Mouse (Mus musculus) kidney, postnatal 0 days (tissue): ENCODE data around the gene Crk. TPM values are rescaled to one million over a fixed set of nuclear protein-coding genes. Genes with fewer than 3 reads are reported as not detected.
A peak's percentile ranks its signal among the peaks of the same experiment; 100 is the strongest.

Source experiments
- ATAC-seq: fragments of 200-750 bp; cut with Nextera tagmentation; replicated peaks from 2 replicates; pipeline ENCODE4 v1.8.0; 2017; ENCODE audit warnings: low read depth, moderate number of reproducible peaks, moderate TSS enrichment, moderate library complexity; ENCODE audit not compliant: low FRiP score
- DNase-seq: peaks from one replicate; pipeline ENCODE4 v3.0.0-alpha.2; 2016; ENCODE audit warnings: low spot score
- H3K27ac ChIP-seq: fragments of 300-500 bp; sonication (generic); 2 replicates; pipeline ENCODE4 v1.5.1; 2014; ENCODE audit warnings: mild to moderate bottlenecking
- H3K27me3 ChIP-seq: fragments of 300-500 bp; sonication (generic); 2 replicates; pipeline ENCODE4 v1.6.1; 2014; ENCODE audit warnings: low read length, mixed read lengths; ENCODE audit not compliant: insufficient read depth
- H3K36me3 ChIP-seq: fragments of 300-500 bp; sonication (generic); 2 replicates; pipeline ENCODE4 v1.6.1; 2014; ENCODE audit warnings: low read length, mixed read lengths; ENCODE audit not compliant: insufficient read depth
- H3K4me1 ChIP-seq: fragments of 300-500 bp; sonication (generic); replicated peaks from 2 replicates; pipeline ENCODE4 v1.6.1; 2014; ENCODE audit warnings: antibody characterized with exemption, low read length, mixed read lengths; ENCODE audit not compliant: insufficient read depth
- H3K4me2 ChIP-seq: fragments of 300-500 bp; sonication (generic); 2 replicates; pipeline ENCODE4 v1.6.1; 2014; ENCODE audit warnings: mild to moderate bottlenecking, low read length, moderate library complexity, mixed read lengths
- H3K4me3 ChIP-seq: fragments of 300-500 bp; sonication (generic); replicated peaks from 2 replicates; pipeline ENCODE4 v1.5.1; 2014; ENCODE audit warnings: low read depth, low read length
- H3K9ac ChIP-seq: fragments of 300-500 bp; sonication (generic); 2 replicates; pipeline ENCODE4 v1.6.1; 2014; ENCODE audit warnings: low read depth, low read length
- H3K9me3 ChIP-seq: fragments of 300-500 bp; sonication (generic); replicated peaks from 2 replicates; pipeline ENCODE4 v1.6.1; 2016; ENCODE audit warnings: low read length, inconsistent platforms, mixed read lengths
- CTCF ChIP-seq: IDR thresholded peaks from 2 replicates; pipeline ENCODE4 v1.5.1; 2016; ENCODE audit warnings: antibody characterized with exemption, low read depth, mild to moderate bottlenecking, moderate library complexity
- WGBS: fragments of 180-500 bp; shearing (Covaris S2); extraction: QIAGEN DNeasy Blood & Tissue Kit; methylation state at CpG from one replicate; pipeline ENCODE4 v1.1.7; 2014; 5-methylcytosine and 5-hydroxymethylcytosine counted together
- polyA plus RNA-seq: library from polyadenylated mRNA; unstranded; fragments of >200 nt; fragmentation: Nextera tagmentation; extraction: Ambion mirVana; gene quantifications from 2 replicates; pipeline ENCODE4 v1.2.1, GENCODE M21; 2015

The Crk gene
- polyA plus RNA-seq, 1 experiment from 2014 or later: 112 TPM

DNA sequence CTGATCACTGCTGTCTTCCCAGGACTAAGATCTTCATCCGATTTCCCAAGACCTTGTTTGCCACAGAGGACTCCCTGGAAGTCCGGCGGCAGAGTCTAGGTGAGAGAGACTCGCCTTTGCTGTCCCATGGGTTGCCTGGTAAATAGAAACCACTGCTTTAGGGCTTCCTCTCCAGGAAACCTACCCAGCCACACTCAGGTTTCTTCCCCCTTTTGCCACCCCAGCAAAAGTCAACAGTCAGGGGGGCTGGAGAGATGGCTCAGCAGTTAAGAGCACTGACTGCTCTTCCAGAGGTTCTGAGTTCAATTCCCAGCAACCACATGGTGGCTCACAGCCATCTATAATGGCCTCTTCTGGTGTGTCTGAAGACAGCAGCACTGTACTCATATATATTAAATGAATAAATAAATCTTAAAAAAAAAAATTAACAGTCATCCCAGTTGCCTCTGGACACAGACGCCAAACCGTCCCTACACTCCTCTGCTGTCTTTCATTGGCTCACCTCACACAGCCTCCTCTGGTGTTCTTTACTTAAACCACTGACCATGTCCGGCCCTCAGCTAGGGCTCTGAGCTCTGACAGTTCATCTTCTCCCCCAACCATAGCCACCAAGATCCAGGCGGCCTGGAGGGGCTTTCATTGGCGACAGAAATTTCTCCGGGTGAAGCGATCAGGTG is 9.7 kb upstream of the Crk start:
- H3K27me3 ChIP-seq: no peaks in the 10 kb centered on the region
- no peaks in the 10 kb centered on the region for H3K4me1 ChIP-seq
- DNase-seq (no peak), ATAC-seq (no peak)
- H3K36me3 ChIP-seq: peaks cover 81% of the 10 kb centered on the region
- no peak overlapping the region for H3K27ac ChIP-seq
- TF ChIP-seq CTCF: no peak
- WGBS: 85% methylated on average over 11 of the region's 11 CpGs
- H3K4me3 ChIP-seq: no peak overlapping the region
- H3K9me3 ChIP-seq: no peaks in the 10 kb centered on the region
- no peak overlapping the region for H3K4me2 ChIP-seq
- H3K9ac ChIP-seq: no peak overlapping the region

DNA sequence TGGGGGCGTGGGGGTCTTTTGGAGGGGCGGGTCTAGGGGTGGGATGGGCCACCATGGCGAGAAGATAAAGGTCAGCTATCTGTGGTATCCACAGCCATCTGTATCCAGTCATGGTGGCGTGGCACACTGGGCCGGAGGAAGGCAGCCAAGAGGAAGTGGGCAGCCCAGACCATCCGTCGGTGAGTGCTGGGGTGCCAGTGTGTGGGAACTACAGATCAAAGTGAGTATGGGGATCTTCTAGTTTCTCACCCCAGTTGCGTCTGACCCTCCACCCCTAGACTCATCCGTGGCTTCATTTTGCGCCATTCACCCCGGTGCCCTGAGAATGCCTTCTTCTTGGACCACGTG is 9.2 kb upstream of the Crk start:
- no peak for TF ChIP-seq CTCF
- no peaks in the 10 kb centered on the region for H3K27me3 ChIP-seq
- ATAC-seq (no peak), DNase-seq (no peak)
- no peak overlapping the region for H3K4me3 ChIP-seq
- H3K9ac ChIP-seq: no peak overlapping the region
- no peak overlapping the region for H3K4me2 ChIP-seq
- WGBS: 94% methylated on average over 12 of the region's 12 CpGs
- H3K36me3 ChIP-seq: peaks cover 81% of the 10 kb centered on the region
- no peaks in the 10 kb centered on the region for H3K9me3 ChIP-seq
- H3K4me1 ChIP-seq: no peaks in the 10 kb centered on the region
- no peak overlapping the region for H3K27ac ChIP-seq

DNA sequence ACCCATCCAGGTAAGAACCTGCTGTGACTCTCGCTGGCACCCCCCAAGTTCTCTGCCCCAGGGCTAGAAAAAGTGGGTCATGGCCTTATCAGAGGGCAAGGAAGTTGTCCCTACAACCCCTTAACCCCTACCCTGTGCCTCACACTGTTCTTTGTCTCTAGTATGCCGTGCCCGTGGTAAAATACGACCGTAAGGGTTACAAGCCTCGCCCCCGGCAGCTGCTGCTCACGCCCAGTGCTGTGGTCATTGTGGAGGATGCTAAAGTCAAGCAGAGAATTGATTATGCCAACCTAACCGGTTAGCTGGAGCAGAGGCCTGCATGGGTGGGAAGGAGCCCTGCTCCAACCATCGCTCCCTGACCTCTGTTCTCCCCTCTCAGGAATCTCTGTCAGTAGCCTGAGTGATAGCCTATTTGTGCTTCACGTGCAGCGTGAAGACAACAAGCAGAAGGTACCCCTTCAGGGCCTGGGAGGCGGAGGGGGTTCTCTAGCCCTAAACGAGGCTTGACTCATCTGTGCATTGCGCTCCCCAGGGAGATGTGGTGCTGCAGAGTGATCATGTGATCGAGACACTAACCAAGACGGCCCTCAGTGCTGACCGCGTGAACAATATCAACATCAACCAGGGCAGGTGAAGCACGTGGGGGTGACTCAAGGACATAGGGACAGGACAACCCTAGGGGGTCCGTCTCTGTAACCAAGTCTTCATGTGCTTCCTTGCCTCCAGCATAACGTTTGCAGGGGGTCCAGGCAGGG is 7.5 kb upstream of the Crk start:
- DNase-seq (no peak), ATAC-seq (no peak)
- Histone ChIP-seq H3K27me3 (no peaks in the 10 kb centered on the region), H3K4me3 (no peak overlapping the region), H3K36me3 (peaks cover 65% of the 10 kb centered on the region), H3K9ac (no peak overlapping the region), H3K9me3 (no peaks in the 10 kb centered on the region), H3K4me2 (no peak overlapping the region), H3K27ac (no peak overlapping the region), H3K4me1 (no peaks in the 10 kb centered on the region)
- TF ChIP-seq CTCF: no peak
- WGBS: 75% methylated on average over 22 of the region's 22 CpGs

DNA sequence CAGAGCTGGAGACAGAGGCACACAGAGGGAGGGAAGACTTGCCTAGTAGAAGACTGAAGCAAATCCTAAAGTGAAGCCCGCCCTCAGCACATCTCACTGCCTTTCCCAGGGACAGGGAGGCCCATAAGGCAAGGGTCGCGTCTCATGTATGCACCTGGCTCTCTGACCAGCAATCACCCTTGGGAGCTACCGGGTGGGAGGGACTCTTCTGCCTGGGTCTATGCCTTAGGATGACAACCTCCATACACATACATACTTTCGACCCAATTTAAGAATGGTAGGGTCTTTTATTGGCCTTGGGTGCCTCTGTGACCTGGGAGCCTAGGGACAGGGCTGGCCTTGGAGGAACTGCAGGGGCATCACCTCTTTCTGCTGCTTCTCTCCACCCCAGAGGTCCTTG is 5.6 kb upstream of the Crk start:
- ATAC-seq (no peak), DNase-seq (no peak)
- Histone ChIP-seq H3K27ac (no peak overlapping the region), H3K27me3 (no peaks in the 10 kb centered on the region), H3K36me3 (peaks cover 52% of the 10 kb centered on the region), H3K9ac (no peak overlapping the region), H3K4me1 (0 out of 2 replicates have a peak, but pooled peaks cover under 1% of the 10 kb centered on the region), H3K4me3 (no peak overlapping the region), H3K4me2 (no peak overlapping the region), H3K9me3 (no peaks in the 10 kb centered on the region)
- 87% methylated on average over 5 of the region's 5 CpGs for WGBS
- TF ChIP-seq CTCF: no peak

DNA sequence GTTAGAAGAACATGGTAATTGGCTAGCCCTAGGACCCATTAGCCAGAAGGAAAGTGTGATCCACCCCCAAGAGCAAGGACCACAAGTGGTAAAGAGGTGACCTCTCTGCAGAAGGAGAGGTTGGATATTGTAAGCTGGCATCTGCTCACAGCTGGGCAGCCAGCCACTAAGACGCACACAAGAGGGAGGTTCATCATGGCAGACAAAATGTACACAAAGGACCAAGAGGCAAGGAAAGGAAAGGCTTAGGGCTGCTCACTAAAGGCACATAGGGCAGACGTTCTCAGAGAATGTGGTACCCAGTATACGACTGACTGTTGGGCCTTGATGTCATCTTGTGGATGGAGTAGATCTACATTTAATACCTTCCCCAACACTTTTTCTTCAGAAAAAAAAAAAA is 4.2 kb upstream of the Crk start:
- H3K4me3 ChIP-seq: no peak overlapping the region
- H3K4me2 ChIP-seq: no peak overlapping the region
- no peak overlapping the region for H3K9ac ChIP-seq
- no peak for TF ChIP-seq CTCF
- WGBS: 83% methylated on average over 3 of the region's 3 CpGs
- H3K36me3 ChIP-seq: peaks cover 39% of the 10 kb centered on the region
- 0 out of 2 replicates have a peak, but pooled peaks cover 3% of the 10 kb centered on the region for H3K4me1 ChIP-seq
- H3K9me3 ChIP-seq: no peaks in the 10 kb centered on the region
- H3K27ac ChIP-seq: no peak overlapping the region
- H3K27me3 ChIP-seq: no peaks in the 10 kb centered on the region
- DNase-seq (no peak), ATAC-seq (no peak)

DNA sequence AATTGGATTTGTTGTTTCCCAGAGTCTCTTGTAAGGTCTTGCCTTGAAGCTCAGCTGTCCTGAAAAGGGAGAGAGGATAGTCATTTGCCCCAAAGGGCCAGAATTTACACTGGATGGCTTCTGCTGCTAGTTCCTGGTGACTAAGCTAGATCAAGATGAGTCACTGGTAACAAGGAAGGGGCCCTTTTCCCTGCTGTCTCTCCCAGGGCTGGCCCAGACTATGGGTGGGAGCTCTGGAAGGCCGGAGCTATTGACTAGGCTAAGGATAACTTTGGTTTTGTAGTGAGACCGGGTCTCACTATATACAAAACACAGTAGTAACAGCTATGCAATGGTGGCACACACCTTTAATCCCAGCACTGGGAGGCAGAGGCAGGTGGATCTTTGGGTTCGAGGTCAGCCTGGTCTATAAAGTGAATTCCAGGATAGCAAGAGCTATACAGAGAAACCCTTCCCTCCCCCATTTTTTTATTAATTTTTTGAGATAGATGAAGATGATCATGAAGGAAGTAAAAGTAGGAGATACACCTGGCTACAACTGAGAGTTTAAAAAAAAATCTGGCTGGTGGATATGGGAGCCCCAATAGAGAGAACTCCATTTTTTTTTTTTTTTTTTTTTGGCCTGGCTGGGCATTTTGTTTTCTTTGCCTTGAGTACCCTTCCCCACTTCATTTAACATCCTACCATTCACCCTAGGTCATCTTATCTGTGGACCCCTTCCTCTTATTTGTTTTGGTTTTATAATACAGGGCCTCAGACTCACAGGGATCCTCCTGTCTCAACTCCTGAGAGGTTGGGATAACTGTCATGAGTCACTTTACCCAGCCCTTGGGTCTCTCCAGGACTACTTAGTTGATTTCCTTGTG is 945 bp upstream of the Crk start:
- peak overlapping the region; percentile 42 for H3K9ac ChIP-seq
- H3K27me3 ChIP-seq: no peaks in the 10 kb centered on the region
- ATAC-seq (no peak), DNase-seq (no peak)
- H3K4me1 ChIP-seq: 0 out of 2 replicates have a peak, but pooled peaks cover 13% of the 10 kb centered on the region
- 93% methylated on average over 3 of the region's 3 CpGs for WGBS
- peaks cover 10% of the 10 kb centered on the region; the same call in 1 of the 2 replicates for H3K36me3 ChIP-seq
- 0 out of 2 replicates have a peak overlapping the region, but pooled peaks have one; percentile 6 for H3K27ac ChIP-seq
- no peak for TF ChIP-seq CTCF
- H3K4me3 ChIP-seq: peak overlapping the region; percentile 90
- peak overlapping the region; percentile 62 for H3K4me2 ChIP-seq
- no peaks in the 10 kb centered on the region for H3K9me3 ChIP-seq
